Mouse (Mus musculus) lung, embryonic 14.5 days (tissue): Measurements from ENCODE around the gene Greb1. TPM values are rescaled to one million over a fixed set of nuclear protein-coding genes. Genes with fewer than 3 reads are reported as not detected.

Source experiments
- ATAC-seq: fragments of 200-750 bp; cut with Nextera tagmentation; 2 replicates; pipeline ENCODE4 v1.8.0; 2017; ENCODE audit warnings: mild to moderate bottlenecking, moderate TSS enrichment, moderate library complexity; ENCODE audit not compliant: insufficient read depth
- DNase-seq: peaks from one replicate; pipeline ENCODE4 v3.0.0-alpha.2; 2015
- H3K27ac ChIP-seq: fragments of 300-500 bp; sonication (generic); 2 replicates; pipeline ENCODE4 v1.5.1; 2014; ENCODE audit warnings: low read depth, mild to moderate bottlenecking, moderate library complexity
- H3K27me3 ChIP-seq: fragments of 300-500 bp; sonication (generic); 2 replicates; pipeline ENCODE4 v1.6.1; 2014; ENCODE audit warnings: low read length, control low read depth; ENCODE audit not compliant: insufficient read depth
- H3K36me3 ChIP-seq: fragments of 300-500 bp; sonication (generic); 2 replicates; pipeline ENCODE4 v1.6.1; 2014; ENCODE audit warnings: control low read depth; ENCODE audit not compliant: insufficient read depth
- H3K4me1 ChIP-seq: fragments of 300-500 bp; sonication (generic); 2 replicates; pipeline ENCODE4 v1.6.1; 2014; ENCODE audit warnings: antibody characterized with exemption, control low read depth; ENCODE audit not compliant: insufficient read depth
- H3K4me2 ChIP-seq: fragments of 300-500 bp; sonication (generic); 2 replicates; pipeline ENCODE4 v1.6.1; 2014; ENCODE audit warnings: mild to moderate bottlenecking
- H3K4me3 ChIP-seq: fragments of 300-500 bp; sonication (generic); 2 replicates; pipeline ENCODE4 v1.5.1; 2014; ENCODE audit warnings: low read depth, low read length
- H3K9ac ChIP-seq: fragments of 300-500 bp; sonication (generic); 2 replicates; pipeline ENCODE4 v1.6.1; 2014
- H3K9me3 ChIP-seq: fragments of 300-500 bp; sonication (generic); 2 replicates; pipeline ENCODE4 v1.6.1; 2016; ENCODE audit warnings: low read depth, low read length, control low read depth
- CTCF ChIP-seq: IDR thresholded peaks from 2 replicates; pipeline ENCODE4 v1.5.1; 2016; ENCODE audit warnings: antibody characterized with exemption, low read depth
- WGBS: fragments of 180-500 bp; shearing (Covaris S2); extraction: QIAGEN DNeasy Blood & Tissue Kit; methylation state at CpG from one replicate; pipeline ENCODE4 v1.1.7; 2014; 5-methylcytosine and 5-hydroxymethylcytosine counted together
- polyA plus RNA-seq: library from polyadenylated mRNA; unstranded; fragments of >200 nt; fragmentation: Nextera tagmentation; extraction: Ambion mirVana; gene quantifications from 2 replicates; pipeline ENCODE4 v1.2.1, GENCODE M21; 2014

The Greb1 gene
- polyA plus RNA-seq, 1 experiment from 2014 or later: 4.4 TPM

DNA sequence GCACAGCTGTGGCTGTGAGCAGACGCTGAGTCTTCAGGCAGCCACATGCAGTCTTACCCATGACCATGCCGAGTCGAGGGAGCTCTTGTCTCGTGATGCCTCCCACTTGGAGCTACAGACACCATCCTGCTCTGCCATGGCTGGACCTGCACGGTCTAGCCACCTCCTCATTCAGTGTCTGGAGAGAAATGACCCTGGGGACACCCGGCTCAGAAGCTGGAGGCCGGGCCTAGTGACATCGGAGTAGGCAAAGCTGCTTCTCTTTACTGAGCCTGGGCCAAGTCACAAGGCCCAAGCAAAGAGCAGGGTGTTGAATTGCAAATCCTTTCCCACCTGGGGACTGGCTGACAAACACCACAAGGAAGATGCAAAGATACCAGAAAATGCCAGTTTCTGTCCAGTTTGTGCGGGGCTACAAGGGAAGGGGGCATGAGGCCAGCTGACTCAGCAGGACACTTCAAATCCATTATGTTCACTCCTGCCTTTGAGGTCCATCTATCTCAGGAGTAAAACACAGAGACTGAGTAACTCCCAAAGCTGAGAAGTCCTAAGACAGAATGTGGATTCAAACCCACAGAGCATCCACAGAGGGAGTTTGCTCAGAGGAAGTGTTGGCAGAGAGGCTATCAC, 153.8 kb downstream of the Greb1 start:
- Histone ChIP-seq H3K36me3 (no peaks in the 10 kb centered on the region), H3K9ac (no peak overlapping the region), H3K4me1 (no peaks in the 10 kb centered on the region), H3K27ac (no peak overlapping the region), H3K4me3 (no peak overlapping the region), H3K4me2 (no peak overlapping the region), H3K27me3 (no peaks in the 10 kb centered on the region), H3K9me3 (no peaks in the 10 kb centered on the region)
- WGBS: 35% methylated on average over 9 of the region's 9 CpGs
- no peak for TF ChIP-seq CTCF
- ATAC-seq (no peak), DNase-seq (no peak)

DNA sequence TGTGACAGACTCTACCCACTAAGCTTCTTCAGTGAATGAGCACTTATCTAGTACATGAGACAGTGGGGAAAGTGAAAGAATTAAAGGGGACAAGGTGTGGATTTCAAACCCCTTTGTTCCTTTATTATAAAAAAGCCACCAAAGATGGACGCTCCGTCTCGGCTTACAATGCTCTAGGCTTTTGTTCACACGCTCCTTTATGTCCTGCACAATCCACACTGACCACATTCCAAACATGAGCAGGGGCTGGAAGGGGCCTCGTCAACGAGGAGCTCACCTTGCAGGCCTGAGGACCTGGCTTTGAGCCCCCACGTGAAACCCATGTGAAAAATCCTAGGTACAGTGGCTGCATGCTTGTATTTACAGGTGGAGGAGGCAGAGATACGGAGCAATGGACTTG, 156.0 kb downstream of the Greb1 start:
- Histone ChIP-seq H3K4me2 (no peak overlapping the region), H3K27ac (no peak overlapping the region), H3K9ac (no peak overlapping the region), H3K27me3 (no peaks in the 10 kb centered on the region), H3K4me3 (no peak overlapping the region), H3K36me3 (no peaks in the 10 kb centered on the region), H3K4me1 (no peaks in the 10 kb centered on the region), H3K9me3 (no peaks in the 10 kb centered on the region)
- ATAC-seq (peak; percentile 52; the same call in 1 of the 2 replicates), DNase-seq (no peak)
- WGBS: 59% methylated on average over 8 of the region's 8 CpGs
- no peak for TF ChIP-seq CTCF

DNA sequence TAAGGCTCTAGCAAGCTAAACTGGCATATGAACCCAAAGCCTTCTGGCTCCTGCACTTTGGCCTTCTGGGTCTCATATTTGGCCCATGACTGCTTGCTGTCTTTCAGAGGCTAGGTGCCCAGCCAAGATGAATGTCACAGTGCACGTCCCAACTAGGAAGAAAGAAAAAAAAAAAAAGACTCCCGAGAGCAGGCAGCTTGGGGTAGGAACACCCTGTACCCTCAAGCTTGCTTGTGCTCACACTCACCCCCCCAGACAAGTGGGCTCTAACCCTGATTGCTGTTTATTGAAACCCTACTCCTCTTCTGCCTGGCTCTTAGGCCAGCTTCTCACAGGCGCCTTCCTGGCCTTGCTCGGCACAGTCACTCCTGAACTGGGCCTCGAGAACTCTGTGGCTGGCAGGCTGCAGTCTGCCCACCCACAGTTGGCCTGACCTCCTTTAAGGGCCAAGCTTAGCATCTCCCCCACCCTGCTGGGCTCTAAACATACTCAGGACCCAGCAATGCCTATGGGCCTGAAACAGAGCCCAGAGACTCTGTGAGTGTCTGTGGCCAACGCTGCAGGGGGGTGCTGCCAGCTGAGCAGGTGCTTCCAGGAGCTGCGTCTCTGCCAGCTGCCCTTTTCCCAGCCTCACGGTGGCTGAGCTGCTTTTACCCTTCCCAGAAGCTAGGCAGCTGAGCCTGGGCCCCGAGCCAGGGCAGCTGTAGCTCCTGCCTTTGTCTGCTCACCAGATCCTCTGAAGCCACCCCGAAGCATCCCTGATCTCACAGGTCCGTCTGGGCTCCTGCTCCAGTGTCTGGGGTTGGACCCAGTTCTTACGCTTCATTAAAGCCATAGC, 157.0 kb downstream of the Greb1 start:
- WGBS: 47% methylated on average over 12 of the region's 12 CpGs
- Histone ChIP-seq H3K27ac (no peak overlapping the region), H3K4me2 (no peak overlapping the region), H3K9me3 (no peaks in the 10 kb centered on the region), H3K4me1 (no peaks in the 10 kb centered on the region), H3K9ac (no peak overlapping the region), H3K27me3 (no peaks in the 10 kb centered on the region), H3K36me3 (no peaks in the 10 kb centered on the region), H3K4me3 (no peak overlapping the region)
- peak; percentile 13 for DNase-seq
- TF ChIP-seq CTCF: no peak
- no peak for ATAC-seq

DNA sequence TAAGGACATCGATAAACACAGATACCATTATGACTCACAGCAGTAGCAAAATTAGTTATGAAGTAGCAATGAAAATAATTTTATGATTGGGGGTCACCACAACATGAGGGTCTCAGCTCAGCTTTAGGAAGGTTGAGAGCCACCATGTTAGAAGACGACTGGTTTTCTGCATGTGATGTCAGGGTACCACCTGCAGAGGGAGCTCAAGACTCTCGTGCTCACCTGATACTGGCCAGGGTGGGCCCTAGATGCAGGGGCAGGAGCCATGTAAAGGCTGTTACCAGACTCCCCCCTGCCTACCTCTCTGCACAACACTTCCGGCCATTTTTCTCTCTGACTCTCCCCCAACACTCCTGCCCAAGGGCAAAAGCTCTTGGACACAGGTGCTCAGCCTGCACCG, 158.7 kb downstream of the Greb1 start:
- DNase-seq: no peak
- Histone ChIP-seq H3K27me3 (no peaks in the 10 kb centered on the region), H3K4me1 (no peaks in the 10 kb centered on the region), H3K9ac (no peak overlapping the region), H3K27ac (no peak overlapping the region), H3K4me3 (no peak overlapping the region), H3K36me3 (no peaks in the 10 kb centered on the region), H3K9me3 (no peaks in the 10 kb centered on the region), H3K4me2 (no peak overlapping the region)
- no peak for ATAC-seq
- WGBS: 60% methylated on average over 5 of the region's 5 CpGs
- TF ChIP-seq CTCF: peak; percentile 31; the same call in 1 of the 2 replicates

DNA sequence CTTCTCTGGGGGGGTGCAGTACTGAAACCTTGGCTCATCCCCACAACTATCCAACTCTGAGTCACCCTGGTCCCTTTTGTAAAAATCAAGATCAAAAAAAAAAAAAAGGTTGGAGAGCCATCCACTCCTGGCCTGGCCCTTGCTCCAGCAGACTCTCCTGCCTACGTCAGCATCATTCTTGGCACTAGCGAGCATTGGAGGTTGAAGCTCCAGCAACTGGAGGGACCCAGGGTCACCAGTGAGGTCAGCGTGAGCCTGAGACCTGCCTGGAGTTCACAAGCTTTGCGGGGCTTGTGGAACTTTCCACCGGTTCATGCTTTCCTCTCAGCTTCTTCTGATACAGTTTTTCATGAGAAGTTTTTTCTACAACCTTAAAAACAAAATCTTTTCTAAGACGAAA, 160.6 kb downstream of the Greb1 start:
- Histone ChIP-seq H3K9me3 (no peaks in the 10 kb centered on the region), H3K9ac (no peak overlapping the region), H3K4me1 (no peaks in the 10 kb centered on the region), H3K4me3 (no peak overlapping the region), H3K36me3 (no peaks in the 10 kb centered on the region), H3K27me3 (no peaks in the 10 kb centered on the region), H3K4me2 (no peak overlapping the region), H3K27ac (no peak overlapping the region)
- TF ChIP-seq CTCF: no peak
- 77% methylated on average over 6 of the region's 6 CpGs for WGBS
- ATAC-seq: no peak
- DNase-seq: no peak

DNA sequence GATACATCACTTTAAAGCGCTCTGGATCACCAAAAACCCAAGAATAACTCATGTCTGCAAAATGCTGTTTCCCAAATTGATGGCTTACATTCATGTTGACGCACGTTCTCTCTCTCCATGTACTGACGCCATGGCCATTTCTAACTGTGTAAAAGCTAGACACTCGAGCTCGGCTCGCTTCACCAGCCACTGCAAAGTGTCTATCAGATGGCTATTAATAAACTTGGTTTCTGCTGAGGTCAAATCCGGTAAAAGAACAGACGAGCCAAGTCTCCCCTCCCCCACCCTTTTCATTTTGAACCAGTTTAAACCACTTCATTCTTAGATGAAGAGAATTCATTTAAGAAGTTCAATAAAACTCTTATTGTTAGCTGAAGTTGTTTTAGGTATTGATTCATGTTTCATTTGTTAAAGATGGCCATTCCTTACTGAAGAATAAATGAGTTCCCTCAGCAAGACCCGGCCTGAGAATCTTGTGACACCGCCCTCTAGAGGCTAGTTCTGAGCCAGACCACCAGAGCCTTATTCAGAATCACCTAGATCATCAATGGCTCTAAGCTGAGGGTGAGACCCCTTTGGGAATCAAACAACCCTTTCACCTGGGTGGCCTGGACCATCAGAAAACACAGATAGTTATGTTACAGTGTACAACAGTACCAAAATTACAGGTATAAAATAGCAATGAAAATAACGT, 161.5 kb downstream of the Greb1 start:
- Histone ChIP-seq H3K9me3 (no peaks in the 10 kb centered on the region), H3K9ac (no peak overlapping the region), H3K4me1 (no peaks in the 10 kb centered on the region), H3K4me2 (no peak overlapping the region), H3K27ac (no peak overlapping the region), H3K4me3 (no peak overlapping the region), H3K36me3 (no peaks in the 10 kb centered on the region), H3K27me3 (no peaks in the 10 kb centered on the region)
- peak; percentile 41; the same call in 1 of the 2 replicates for TF ChIP-seq CTCF
- WGBS: 63% methylated on average over 12 of the region's 12 CpGs
- DNase-seq (peak; percentile 27), ATAC-seq (no peak)

DNA sequence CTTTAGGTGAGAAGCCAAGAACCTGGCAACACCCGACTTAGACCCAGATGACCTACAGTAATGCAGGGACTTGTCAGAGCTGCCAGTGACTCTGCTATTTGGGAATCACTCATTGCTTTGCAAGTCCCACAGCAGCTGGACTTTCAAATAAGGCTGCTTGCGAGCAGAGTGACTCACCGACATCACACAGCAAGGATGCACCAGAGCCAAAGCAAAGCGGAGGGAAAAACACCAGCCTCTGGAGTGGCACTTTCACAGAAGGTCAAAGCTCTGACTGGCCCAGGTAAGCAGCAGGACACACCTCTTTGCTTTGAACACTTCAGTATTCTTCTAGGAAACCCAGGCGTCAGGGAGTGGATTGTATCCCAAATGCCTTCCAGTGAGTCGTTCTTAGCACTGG, 164.9 kb downstream of the Greb1 start:
- Histone ChIP-seq H3K4me2 (no peak overlapping the region), H3K9me3 (no peaks in the 10 kb centered on the region), H3K9ac (no peak overlapping the region), H3K4me1 (no peaks in the 10 kb centered on the region), H3K4me3 (no peak overlapping the region), H3K27me3 (no peaks in the 10 kb centered on the region), H3K36me3 (no peaks in the 10 kb centered on the region), H3K27ac (no peak overlapping the region)
- WGBS: 69% methylated on average over 6 of the region's 6 CpGs
- no peak for TF ChIP-seq CTCF
- no peak for ATAC-seq
- no peak for DNase-seq
